Comparison of ENCODE assay signal across 7 mouse cellular contexts in genomic region chr7:16988405-16988804, GRCm38 (mm10). TPM values are rescaled to one million over a fixed set of nuclear protein-coding genes. Genes with fewer than 3 reads are reported as not detected.
DNase-seq lines count a peak whose midpoint lies in the region; ATAC-seq and TF ChIP-seq lines count a peak whose summit lies in the region.

No protein-coding gene starts in this region.

- no peak for ATAC-seq in neural tube, embryonic 13.5 days (ENCODE audit: low read depth)
- no peak for ATAC-seq in stomach, postnatal 0 days (ENCODE audit: low FRiP score, low TSS enrichment)

- peaks cover 68% of the 10 kb centered on the region for H3K4me1 ChIP-seq in neural tube, embryonic 13.5 days (replicated peaks)
- H3K4me1 ChIP-seq in stomach, postnatal 0 days (replicated peaks; ENCODE audit: control insufficient read depth, insufficient read depth) = peaks cover under 1% of the 10 kb centered on the region; the same call in 1 of the 2 replicates

- H3K4me3 ChIP-seq in neural tube, embryonic 13.5 days = no peak overlapping the region
- H3K4me3 ChIP-seq in stomach, postnatal 0 days (ENCODE audit: low read depth, low read length) = no peak overlapping the region

- no peak for TF ChIP-seq CTCF in stomach, postnatal 0 days (IDR thresholded peaks at IDR 0.05; ENCODE audit: low read depth)

- H3K27me3 ChIP-seq in neural tube, embryonic 13.5 days = no peaks in the 10 kb centered on the region
- no peaks in the 10 kb centered on the region for H3K27me3 ChIP-seq in stomach, postnatal 0 days (ENCODE audit: control insufficient read depth, insufficient read depth, low read length)

- no peaks in the 10 kb centered on the region for H3K36me3 ChIP-seq in neural tube, embryonic 13.5 days
- H3K36me3 ChIP-seq in stomach, postnatal 0 days (ENCODE audit: control insufficient read depth, insufficient read depth, low read length) = no peaks in the 10 kb centered on the region

- H3K9me3 ChIP-seq in neural tube, embryonic 13.5 days = no peaks in the 10 kb centered on the region
- H3K9me3 ChIP-seq in stomach, postnatal 0 days (ENCODE audit: control insufficient read depth, low read length) = no peaks in the 10 kb centered on the region

- no peak for TF ChIP-seq EP300 in stomach, postnatal 0 days (optimal IDR thresholded peaks at IDR 0.05)

- no peak overlapping the region for H3K4me2 ChIP-seq in neural tube, embryonic 13.5 days
- no peak overlapping the region for H3K4me2 ChIP-seq in stomach, postnatal 0 days (replicated peaks; ENCODE audit: low read depth)

- no peak overlapping the region for H3K9ac ChIP-seq in neural tube, embryonic 13.5 days
- no peak overlapping the region for H3K9ac ChIP-seq in stomach, postnatal 0 days (ENCODE audit: low read length)

- DNase-seq in neural tube, embryonic 10.5 days (ENCODE audit: extremely low spot score, low spot score) = no peak
- peak; percentile 66 for DNase-seq in gastrocnemius, postnatal 25 days
- DNase-seq in kidney, postnatal 14 days = peak; percentile 65
- peak; percentile 44 for DNase-seq in stomach, postnatal 0 days (ENCODE audit: low spot score)
- no peak for DNase-seq in retina, postnatal 1 day
- DNase-seq in thymus, postnatal 0 days (ENCODE audit: low spot score) = no peak

- WGBS in neural tube, embryonic 13.5 days = 38% methylated on average over 3 of the region's 3 CpGs
- WGBS in stomach, postnatal 0 days = 22% methylated on average over 3 of the region's 3 CpGs

- peak overlapping the region; percentile 84 for H3K27ac ChIP-seq in neural tube, embryonic 13.5 days (replicated peaks)
- H3K27ac ChIP-seq in stomach, postnatal 0 days (replicated peaks) = no peak overlapping the region

RNA-seq across cellular contexts. Expression of gene Ccdc8, which starts 4.1 kb away (rescaled TPM):
- polyA plus RNA-seq in neural tube, embryonic 13.5 days (2015; fragmentation: Nextera tagmentation; extraction: Ambion mirVana) = 6.6 and 7.6 TPM in 2 replicates
- total RNA-seq in gastrocnemius, postnatal 25 days (2021) = 1 to 10 TPM; 1.7 to 2.6 TPM
- polyA plus RNA-seq in stomach, postnatal 0 days (2015; fragmentation: Nextera tagmentation; extraction: Ambion mirVana) = 4.7 and 6.7 TPM in 2 replicates
- polyA plus RNA-seq in thymus, postnatal 0 days (2015; fragmentation: Nextera tagmentation; extraction: Ambion mirVana) = 3.7 and 4.7 TPM in 2 replicates

RNA-seq across cellular contexts. Expression of gene Gm42372, which starts 5.5 kb away (rescaled TPM):
- polyA plus RNA-seq in neural tube, embryonic 13.5 days (2015; fragmentation: Nextera tagmentation; extraction: Ambion mirVana) = 3.3 and 3.5 TPM in 2 replicates
- total RNA-seq in gastrocnemius, postnatal 25 days (2021) = not detected
- polyA plus RNA-seq in stomach, postnatal 0 days (2015; fragmentation: Nextera tagmentation; extraction: Ambion mirVana) = 0.15 and 0.16 TPM in 2 replicates
- 0.33 and 0.49 TPM in 2 replicates for polyA plus RNA-seq in thymus, postnatal 0 days (2015; fragmentation: Nextera tagmentation; extraction: Ambion mirVana)

RNA-seq across cellular contexts. Expression of gene Pnmal1, which starts 28.9 kb away (rescaled TPM):
- 37.6 and 39.7 TPM in 2 replicates for polyA plus RNA-seq in neural tube, embryonic 13.5 days (2015; fragmentation: Nextera tagmentation; extraction: Ambion mirVana)
- not detected for total RNA-seq in gastrocnemius, postnatal 25 days (2021)
- 1.7 and 1.8 TPM in 2 replicates for polyA plus RNA-seq in stomach, postnatal 0 days (2015; fragmentation: Nextera tagmentation; extraction: Ambion mirVana)
- polyA plus RNA-seq in thymus, postnatal 0 days (2015; fragmentation: Nextera tagmentation; extraction: Ambion mirVana) = 0.04 TPM in 2 replicates

RNA-seq across cellular contexts. Expression of gene Ppp5c, which starts 39.3 kb away (rescaled TPM):
- 116 and 127 TPM in 2 replicates for polyA plus RNA-seq in neural tube, embryonic 13.5 days (2015; fragmentation: Nextera tagmentation; extraction: Ambion mirVana)
- 10 to 100 TPM; 59.8 to 68.1 TPM for total RNA-seq in gastrocnemius, postnatal 25 days (2021)
- 51.6 and 57.5 TPM in 2 replicates for polyA plus RNA-seq in stomach, postnatal 0 days (2015; fragmentation: Nextera tagmentation; extraction: Ambion mirVana)
- polyA plus RNA-seq in thymus, postnatal 0 days (2015; fragmentation: Nextera tagmentation; extraction: Ambion mirVana) = 120 TPM in 2 replicates

RNA-seq across cellular contexts. Expression of gene Pnmal2, which starts 43.9 kb away (rescaled TPM):
- 76.2 and 82.4 TPM in 2 replicates for polyA plus RNA-seq in neural tube, embryonic 13.5 days (2015; fragmentation: Nextera tagmentation; extraction: Ambion mirVana)
- 1 to 10 TPM; 2.3 to 3.3 TPM for total RNA-seq in gastrocnemius, postnatal 25 days (2021)
- 4.7 and 4.8 TPM in 2 replicates for polyA plus RNA-seq in stomach, postnatal 0 days (2015; fragmentation: Nextera tagmentation; extraction: Ambion mirVana)
- 5.1 and 6.4 TPM in 2 replicates for polyA plus RNA-seq in thymus, postnatal 0 days (2015; fragmentation: Nextera tagmentation; extraction: Ambion mirVana)

Comparison
In these comparisons a context has a peak if more than half of its experiments do, and no peak if none do; other contexts are left out.
1. DNase-seq: peak in gastrocnemius, postnatal 25 days (single experiment), kidney, postnatal 14 days (single experiment) and stomach, postnatal 0 days (single experiment); none in neural tube, embryonic 10.5 days (single experiment), retina, postnatal 1 day (single experiment) and thymus, postnatal 0 days (single experiment).
2. RNA of gene Pnmal1, which starts 28.9 kb away (polyA plus RNA-seq): 37.6 to 39.7 TPM in neural tube, embryonic 13.5 days; 1.7 to 1.8 TPM in stomach, postnatal 0 days and 0.04 TPM in thymus, postnatal 0 days; every median in the first group is over 10 times any median in the second.